Mouse (Mus musculus) liver, adult 2 months (tissue): ENCODE measurements at regions not wholly inside any gene's neighbourhood (a gene's known extent, or its start where the extent isn't known, plus 50 kb on each side); places are given as distances from the start of the nearest gene placed in this dataset.

Experiments used
- DNase-seq: peaks from one replicate; pipeline ENCODE4 v3.0.0-alpha.2; 2011; ENCODE audit warnings: low read depth, low spot score; ENCODE audit errors: extremely low read depth
- H3K27ac ChIP-seq: fragments of 200-500 bp; replicated peaks from 2 replicates; pipeline ENCODE4 v1.5.1; 2012; ENCODE audit warnings: low read depth, mild to moderate bottlenecking, control low read depth, inconsistent platforms, low read length; ENCODE audit not compliant: insufficient read depth
- H3K27me3 ChIP-seq: fragments of 200-500 bp; 2 replicates; pipeline ENCODE4 v1.6.1; 2012; ENCODE audit warnings: mild to moderate bottlenecking, moderate library complexity, low read length, inconsistent platforms; ENCODE audit not compliant: control insufficient read depth, insufficient read depth
- H3K36me3 ChIP-seq: fragments of 200-500 bp; 2 replicates; pipeline ENCODE4 v1.6.1; 2012; ENCODE audit warnings: low read length, inconsistent platforms; ENCODE audit not compliant: control insufficient read depth, insufficient read depth
- H3K4me1 ChIP-seq: fragments of 200-500 bp; 2 replicates; pipeline ENCODE4 v1.6.1; 2011; ENCODE audit warnings: low read length; ENCODE audit not compliant: control insufficient read depth, insufficient read depth
- H3K4me3 ChIP-seq: fragments of 200-500 bp; 2 replicates; pipeline ENCODE4 v1.5.1; 2011; ENCODE audit warnings: low read depth, mild to moderate bottlenecking, control low read depth, low read length, moderate library complexity; ENCODE audit not compliant: insufficient read depth
- H3K79me2 ChIP-seq: fragments of 200-500 bp; 2 replicates; pipeline ENCODE4 v1.6.1; 2012; ENCODE audit warnings: inconsistent platforms, mild to moderate bottlenecking, low read length, moderate library complexity; ENCODE audit not compliant: control insufficient read depth, insufficient read depth
- H3K9ac ChIP-seq: fragments of 200-500 bp; 2 replicates; pipeline ENCODE4 v1.6.1; 2012; ENCODE audit warnings: low read depth, mild to moderate bottlenecking, control low read depth, inconsistent platforms, low read length
- CTCF ChIP-seq: fragments of 200-500 bp; IDR thresholded peaks from 2 replicates; pipeline ENCODE4 v1.5.1; 2011; ENCODE audit warnings: low read depth, low read length, control low read depth
- POLR2A ChIP-seq: fragments of 200-500 bp; IDR thresholded peaks from 2 replicates; pipeline ENCODE4 v1.6.1; 2011; ENCODE audit warnings: low read length, control low read depth; ENCODE audit not compliant: insufficient read depth; ENCODE audit errors: extremely low read depth
- whole genome bisulfite sequencing: fragments of 180-500 bp; shearing (Covaris S2); methylation state at CpG from one replicate; pipeline ENCODE4 v1.1.7; 2018; 5-methylcytosine and 5-hydroxymethylcytosine counted together

GRCm38 (mm10) chr5:118452052-118452451 lies 108.4 kb upstream of the Med13l start:
- Histone ChIP-seq H3K27ac (no peak overlapping the region), H3K9ac (no peak overlapping the region), H3K4me1 (no peaks in the 10 kb centered on the region), H3K27me3 (no peaks in the 10 kb centered on the region), H3K79me2 (no peaks in the 10 kb centered on the region), H3K4me3 (no peak overlapping the region), H3K36me3 (no peaks in the 10 kb centered on the region)
- TF ChIP-seq CTCF = no peak
- TF ChIP-seq POLR2A = no peak
- no peak for DNase-seq
- 88% methylated on average over 2 of the region's 2 CpGs for WGBS

GRCm38 (mm10) chr5:118454096-118454495 lies 106.4 kb upstream of the Med13l start:
- Histone ChIP-seq H3K9ac (no peak overlapping the region), H3K27ac (no peak overlapping the region), H3K36me3 (no peaks in the 10 kb centered on the region), H3K79me2 (no peaks in the 10 kb centered on the region), H3K27me3 (no peaks in the 10 kb centered on the region; the same call in 1 of the 2 replicates), H3K4me3 (no peak overlapping the region), H3K4me1 (peaks cover 4% of the 10 kb centered on the region; the same call in 1 of the 2 replicates)
- no peak for DNase-seq
- TF ChIP-seq CTCF (no peak), POLR2A (no peak)
- 98% methylated on average over 1 of the region's 1 CpGs for WGBS

GRCm38 (mm10) chr5:118458727-118459390 lies 101.6 kb upstream of the Med13l start:
- no peaks in the 10 kb centered on the region for H3K79me2 ChIP-seq
- WGBS = 7% methylated on average over 16 of the region's 16 CpGs
- H3K4me1 ChIP-seq = peaks cover 4% of the 10 kb centered on the region; the same call in 1 of the 2 replicates
- no peak overlapping the region for H3K4me3 ChIP-seq
- no peak overlapping the region for H3K27ac ChIP-seq
- peak overlapping the region; percentile 33; the same call in 1 of the 2 replicates for H3K9ac ChIP-seq
- TF ChIP-seq CTCF (no peak), POLR2A (no peak)
- no peak for DNase-seq
- peaks cover 4% of the 10 kb centered on the region for H3K27me3 ChIP-seq
- H3K36me3 ChIP-seq = no peaks in the 10 kb centered on the region

GRCm38 (mm10) chr5:118459391-118459792 lies 101.1 kb upstream of the Med13l start:
- TF ChIP-seq CTCF (no peak), POLR2A (no peak)
- Histone ChIP-seq H3K4me1 (peaks cover 4% of the 10 kb centered on the region; the same call in 1 of the 2 replicates), H3K27ac (no peak overlapping the region), H3K27me3 (peaks cover 4% of the 10 kb centered on the region), H3K9ac (peak overlapping the region; percentile 33), H3K79me2 (no peaks in the 10 kb centered on the region), H3K36me3 (no peaks in the 10 kb centered on the region), H3K4me3 (no peak overlapping the region)
- DNase-seq = no peak
- 17% methylated on average over 12 of the region's 12 CpGs for WGBS

GRCm38 (mm10) chr5:118461967-118462366 lies 98.5 kb upstream of the Med13l start:
- no peak for TF ChIP-seq CTCF
- no peak for TF ChIP-seq POLR2A
- Histone ChIP-seq H3K36me3 (no peaks in the 10 kb centered on the region), H3K9ac (no peak overlapping the region), H3K27me3 (peaks cover 7% of the 10 kb centered on the region), H3K79me2 (no peaks in the 10 kb centered on the region), H3K4me3 (no peak overlapping the region), H3K27ac (no peak overlapping the region), H3K4me1 (peaks cover 4% of the 10 kb centered on the region; the same call in 1 of the 2 replicates)
- no peak for DNase-seq
- WGBS = 71% methylated on average over 4 of the region's 4 CpGs
